Mouse (Mus musculus) heart, embryonic 12.5 days (tissue): Measurements from ENCODE around the gene Hdgfl1. TPM values are rescaled to one million over a fixed set of nuclear protein-coding genes. Genes with fewer than 3 reads are reported as not detected.

Experiments used
- ATAC-seq: fragments of 200-750 bp; cut with Nextera tagmentation; 2 replicates; pipeline ENCODE4 v1.8.0; 2017; ENCODE audit warnings: moderate TSS enrichment, moderate library complexity; ENCODE audit not compliant: insufficient number of reproducible peaks, low FRiP score
- H3K27ac ChIP-seq: fragments of 300-500 bp; sonication (generic); 2 replicates; pipeline ENCODE4 v1.5.1; 2016; ENCODE audit warnings: mild to moderate bottlenecking, moderate library complexity; ENCODE audit not compliant: poor library complexity, severe bottlenecking
- H3K27me3 ChIP-seq: fragments of 300-500 bp; sonication (generic); replicated peaks from 2 replicates; pipeline ENCODE4 v1.6.1; 2016; ENCODE audit warnings: mild to moderate bottlenecking, moderate library complexity
- H3K36me3 ChIP-seq: fragments of 300-500 bp; sonication (generic); 2 replicates; pipeline ENCODE4 v1.6.1; 2016; ENCODE audit warnings: mild to moderate bottlenecking, moderate library complexity
- H3K4me1 ChIP-seq: fragments of 300-500 bp; sonication (generic); replicated peaks from 2 replicates; pipeline ENCODE4 v1.6.1; 2016; ENCODE audit warnings: mild to moderate bottlenecking
- H3K4me2 ChIP-seq: fragments of 300-500 bp; sonication (generic); 2 replicates; pipeline ENCODE4 v1.6.1; 2016; ENCODE audit warnings: mild to moderate bottlenecking, moderate library complexity
- H3K4me3 ChIP-seq: fragments of 300-500 bp; sonication (generic); 2 replicates; pipeline ENCODE4 v1.5.1; 2016; ENCODE audit warnings: mild to moderate bottlenecking
- H3K9ac ChIP-seq: fragments of 300-500 bp; sonication (generic); 2 replicates; pipeline ENCODE4 v1.6.1; 2016; ENCODE audit warnings: mild to moderate bottlenecking, moderate library complexity
- H3K9me3 ChIP-seq: fragments of 300-500 bp; sonication (generic); replicated peaks from 2 replicates; pipeline ENCODE4 v1.6.1; 2016; ENCODE audit warnings: mild to moderate bottlenecking, moderate library complexity
- WGBS: fragments of 180-500 bp; shearing (Covaris S2); methylation state at CpG from one replicate; pipeline ENCODE4 v1.1.7; 2016; 5-methylcytosine and 5-hydroxymethylcytosine counted together
- polyA plus RNA-seq: library from polyadenylated mRNA; unstranded; fragments of >200 nt; fragmentation: Nextera tagmentation; extraction: Ambion mirVana; gene quantifications from 2 replicates; pipeline ENCODE4 v1.2.1, GENCODE M21; 2016

Gene Hdgfl1
- polyA plus RNA-seq: not detected in 2 replicates

DNA sequence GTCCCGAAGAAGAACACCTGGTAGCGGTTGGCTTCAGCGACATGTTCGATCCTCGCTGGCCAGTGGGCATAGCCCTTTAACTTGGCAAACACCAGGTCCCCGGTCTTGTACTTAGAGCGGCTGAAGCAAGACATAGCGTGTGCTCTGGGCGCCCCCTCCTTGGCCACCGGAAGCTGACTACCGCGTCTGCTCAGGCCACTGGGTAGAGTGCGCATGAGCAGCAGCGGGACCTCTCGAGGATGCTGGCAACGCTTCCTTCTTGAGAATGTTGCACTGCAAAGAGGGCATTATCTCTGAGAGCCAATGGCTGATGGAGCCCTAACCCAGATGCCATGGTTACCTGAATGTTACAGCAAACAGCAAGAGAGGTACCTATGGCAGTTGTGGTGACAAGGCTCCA lies at the start of gene Hdgfl1:
Gene Hdgfl1 (minus strand): TSS at position 211 of the 400 bp plus-strand sequence.
- 86% methylated on average over 16 of the region's 16 CpGs for WGBS
- Histone ChIP-seq H3K4me3 (no peak within 1 kb of the TSS), H3K4me1 (no peaks in the 10 kb centered on the region), H3K27me3 (no peaks in the 10 kb centered on the region), H3K4me2 (no peak within 1 kb of the TSS), H3K27ac (no peak within 1 kb of the TSS), H3K9ac (no peak within 1 kb of the TSS), H3K9me3 (no peaks in the 10 kb centered on the region), H3K36me3 (no peaks in the 10 kb centered on the region)
- no peak for ATAC-seq

DNA sequence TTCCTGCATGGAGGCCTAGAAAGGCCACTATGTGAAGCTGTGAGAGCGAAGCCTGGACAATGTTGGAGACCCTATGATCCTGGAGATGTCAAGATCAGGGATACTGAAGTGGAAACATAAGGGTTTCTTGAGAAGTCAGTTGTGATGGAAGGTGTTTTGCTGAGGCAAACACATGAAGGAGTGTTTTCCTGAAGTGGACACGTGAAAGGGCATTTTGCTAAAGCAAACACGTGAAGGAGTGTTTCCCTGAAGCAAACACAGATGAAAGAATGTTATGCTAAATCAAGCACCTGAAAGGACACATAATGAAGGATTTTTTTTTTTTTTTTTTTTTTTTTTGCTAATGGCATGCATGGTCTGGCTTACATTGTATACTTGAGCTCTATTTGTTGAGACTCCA lies 25.5 kb upstream of the Hdgfl1 start:
- Histone ChIP-seq H3K4me1 (no peaks in the 10 kb centered on the region), H3K27ac (no peak overlapping the region), H3K36me3 (no peaks in the 10 kb centered on the region), H3K9ac (no peak overlapping the region), H3K4me3 (no peak overlapping the region), H3K4me2 (no peak overlapping the region), H3K27me3 (no peaks in the 10 kb centered on the region), H3K9me3 (no peaks in the 10 kb centered on the region)
- no peak for ATAC-seq
- 70% methylated on average over 3 of the region's 3 CpGs for WGBS

DNA sequence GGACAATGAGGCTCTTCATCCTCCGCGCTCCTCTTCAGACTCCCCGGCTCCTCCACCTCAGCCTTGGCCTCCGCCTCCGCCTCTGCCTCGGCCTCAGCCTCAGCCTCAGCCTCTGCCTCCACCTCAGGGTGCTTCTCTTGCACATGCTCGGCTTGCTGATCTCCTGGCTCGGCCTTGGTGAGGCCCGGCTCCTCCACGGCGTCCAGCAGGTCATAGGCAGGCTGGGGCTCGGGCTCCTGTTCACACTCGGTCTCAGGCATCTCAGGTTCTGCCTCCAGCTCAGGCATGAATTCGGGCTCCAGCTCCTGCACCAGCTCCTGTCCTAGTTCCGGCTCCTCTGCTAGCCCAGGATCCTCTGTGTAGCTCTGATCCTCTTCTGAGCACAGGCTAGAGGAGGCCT lies 541 bp downstream of the Hdgfl1 start:
- Histone ChIP-seq H3K9me3 (no peaks in the 10 kb centered on the region), H3K4me2 (no peak overlapping the region), H3K27ac (no peak overlapping the region), H3K36me3 (no peaks in the 10 kb centered on the region), H3K4me3 (no peak overlapping the region), H3K9ac (no peak overlapping the region), H3K4me1 (no peaks in the 10 kb centered on the region), H3K27me3 (no peaks in the 10 kb centered on the region)
- ATAC-seq: no peak
- 87% methylated on average over 15 of the region's 15 CpGs for WGBS

DNA sequence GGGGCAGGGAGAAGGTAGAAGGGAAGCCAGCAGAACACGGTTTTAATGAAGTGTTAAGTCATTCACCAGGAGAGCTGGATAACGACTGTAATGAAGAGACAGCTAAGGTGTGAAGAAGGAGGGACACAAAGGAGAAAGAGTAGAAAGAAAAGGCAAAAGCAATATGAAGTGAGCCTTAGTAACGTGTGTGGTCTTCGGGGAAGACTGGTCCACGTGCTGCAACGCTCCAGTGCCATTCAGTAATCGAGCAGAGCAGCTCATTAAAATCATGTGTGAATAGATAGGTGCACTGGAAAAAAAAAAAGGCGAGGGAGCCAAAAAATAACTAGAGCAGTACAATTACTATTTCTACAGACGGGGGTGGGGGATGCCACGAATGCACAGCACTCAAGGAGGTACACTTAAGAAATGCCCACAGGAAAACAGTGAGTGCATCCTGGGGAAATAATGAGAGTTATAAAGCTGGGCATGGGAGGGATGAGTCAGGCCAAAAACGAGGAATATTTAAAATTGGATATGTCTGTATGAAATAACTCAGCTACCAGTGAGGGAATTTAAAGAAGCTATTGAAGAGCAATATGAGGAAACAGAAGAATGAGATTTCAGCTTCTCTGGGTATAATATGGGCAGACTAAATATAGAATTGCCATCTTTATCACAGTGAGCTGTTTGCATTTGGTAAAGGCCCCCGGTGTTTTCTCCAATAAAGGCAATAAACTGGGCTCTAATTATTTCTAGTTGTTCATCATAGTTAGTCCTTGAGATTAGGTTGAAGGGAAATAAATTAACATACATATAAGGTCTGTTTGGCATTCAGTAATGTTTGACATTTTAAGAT lies 7.8 kb downstream of the Hdgfl1 start:
- Histone ChIP-seq H3K4me3 (no peak overlapping the region), H3K36me3 (no peaks in the 10 kb centered on the region), H3K9me3 (no peaks in the 10 kb centered on the region), H3K9ac (no peak overlapping the region), H3K27ac (no peak overlapping the region), H3K27me3 (no peaks in the 10 kb centered on the region), H3K4me2 (no peak overlapping the region), H3K4me1 (no peaks in the 10 kb centered on the region)
- 69% methylated on average over 12 of the region's 12 CpGs for WGBS
- ATAC-seq: no peak

DNA sequence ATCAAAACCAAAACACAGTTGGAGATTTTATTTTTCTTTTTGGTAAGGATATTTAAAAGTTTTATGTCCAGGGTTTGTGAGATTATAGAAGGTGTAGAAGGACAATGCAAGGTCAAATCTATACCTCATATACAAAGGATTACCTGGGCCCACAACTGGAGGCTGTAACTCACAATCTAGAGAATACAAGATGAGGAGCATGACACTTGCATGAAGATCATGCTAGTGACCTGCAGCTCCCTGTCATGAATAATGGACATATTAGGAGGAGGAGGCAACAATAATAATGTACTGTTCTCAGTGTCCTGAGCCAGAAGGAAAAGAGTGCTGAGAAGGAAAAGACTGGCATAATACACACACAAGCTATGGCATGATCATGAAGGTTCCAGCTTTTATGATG lies 17.1 kb downstream of the Hdgfl1 start:
- Histone ChIP-seq H3K9ac (no peak overlapping the region), H3K36me3 (no peaks in the 10 kb centered on the region), H3K4me3 (no peak overlapping the region), H3K4me1 (no peaks in the 10 kb centered on the region), H3K27ac (no peak overlapping the region), H3K27me3 (no peaks in the 10 kb centered on the region), H3K4me2 (no peak overlapping the region), H3K9me3 (no peaks in the 10 kb centered on the region)
- ATAC-seq: no peak

DNA sequence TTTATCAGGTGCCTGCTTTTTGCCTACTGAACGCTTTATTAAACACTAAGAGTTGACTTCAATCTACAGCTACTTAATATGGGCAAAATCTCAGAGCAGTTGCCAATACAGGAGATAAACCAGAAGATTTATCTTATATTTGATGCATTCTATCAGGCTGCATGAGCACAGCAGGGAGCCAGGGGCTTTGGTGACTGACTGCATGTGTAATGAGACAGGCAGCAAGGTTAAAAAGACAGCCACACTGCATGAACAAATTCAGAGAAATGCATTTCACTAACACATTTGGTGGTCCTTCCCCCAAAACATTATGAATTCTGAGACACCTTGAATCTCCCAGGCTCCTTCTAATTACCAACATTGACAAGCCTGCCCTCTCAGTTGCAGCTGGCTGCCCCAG lies 17.6 kb downstream of the Hdgfl1 start:
- no peak for ATAC-seq
- Histone ChIP-seq H3K9me3 (no peaks in the 10 kb centered on the region), H3K4me2 (no peak overlapping the region), H3K27ac (no peak overlapping the region), H3K9ac (no peak overlapping the region), H3K27me3 (no peaks in the 10 kb centered on the region), H3K4me1 (no peaks in the 10 kb centered on the region), H3K4me3 (no peak overlapping the region), H3K36me3 (no peaks in the 10 kb centered on the region)
- WGBS: 84% methylated on average over 1 of the region's 1 CpGs

DNA sequence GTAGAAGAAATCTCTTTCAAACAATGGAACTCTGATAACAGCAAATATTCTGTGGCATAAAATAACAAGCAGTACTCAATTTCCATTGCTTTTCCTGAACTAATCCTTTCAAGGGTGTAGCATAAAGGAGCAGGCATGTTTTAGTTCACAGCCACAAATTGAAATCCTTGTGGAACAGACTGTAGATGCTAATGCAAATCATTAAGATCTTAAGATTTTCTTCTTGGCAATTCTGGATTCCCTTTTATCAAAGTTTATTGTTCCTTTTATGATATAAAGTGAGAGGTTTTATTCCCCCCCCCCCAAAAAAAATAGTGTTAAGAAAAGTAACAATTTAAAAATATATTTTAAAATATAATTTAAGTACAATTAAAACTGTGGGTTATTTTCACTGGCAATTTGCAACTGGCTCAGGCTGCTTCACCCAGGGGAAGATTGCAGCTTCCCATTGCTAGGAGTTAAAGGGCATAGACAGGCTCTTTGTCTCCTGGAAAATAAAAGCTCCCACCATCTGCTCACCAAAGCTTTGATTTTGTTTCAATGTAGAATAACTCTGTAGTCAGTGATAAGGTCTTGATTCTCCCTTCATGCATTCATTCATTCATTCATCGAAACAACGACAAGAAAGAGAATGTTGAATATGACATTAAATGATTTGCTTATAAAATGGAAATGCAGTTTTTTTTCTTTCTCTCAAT lies 24.1 kb downstream of the Hdgfl1 start:
- WGBS: 85% methylated on average over 2 of the region's 2 CpGs
- H3K27ac ChIP-seq: no peak overlapping the region
- no peak overlapping the region for H3K4me3 ChIP-seq
- no peaks in the 10 kb centered on the region for H3K4me1 ChIP-seq
- no peak overlapping the region for H3K4me2 ChIP-seq
- H3K9me3 ChIP-seq: no peaks in the 10 kb centered on the region
- no peak for ATAC-seq
- H3K27me3 ChIP-seq: no peaks in the 10 kb centered on the region
- no peak overlapping the region for H3K9ac ChIP-seq
- no peaks in the 10 kb centered on the region for H3K36me3 ChIP-seq

DNA sequence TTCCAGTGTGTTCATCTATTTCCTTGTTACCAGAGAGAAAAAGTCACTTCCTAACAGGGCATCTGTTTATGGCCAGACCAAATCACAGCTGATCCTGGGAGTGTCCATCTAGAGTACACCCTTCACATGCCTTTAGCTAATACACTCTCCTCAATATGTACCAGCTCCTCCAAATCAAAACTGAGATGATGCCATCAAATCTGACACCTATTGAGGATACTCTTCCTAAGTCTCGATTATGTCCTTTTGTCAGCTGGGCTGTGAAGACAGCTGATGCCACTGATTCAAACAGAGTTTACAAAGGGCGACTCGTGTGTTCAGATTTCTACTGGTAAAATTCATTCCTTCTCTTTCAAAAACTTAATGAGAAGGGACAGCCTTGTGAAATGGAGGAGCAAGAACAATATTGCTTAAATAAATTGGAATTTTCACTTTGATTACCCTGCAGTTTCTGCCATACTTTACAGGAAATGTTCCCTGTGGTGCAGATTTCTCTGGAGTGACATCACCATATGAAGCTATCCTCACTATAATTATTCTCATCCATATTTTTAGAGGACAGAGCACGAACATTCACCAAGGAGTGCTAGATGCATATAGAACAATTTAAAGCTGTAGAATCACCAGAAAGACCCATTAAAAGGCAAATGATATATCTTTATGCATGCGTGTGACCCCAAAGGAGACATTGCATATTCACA lies 24.8 kb downstream of the Hdgfl1 start:
- no peak overlapping the region for H3K27ac ChIP-seq
- no peaks in the 10 kb centered on the region for H3K27me3 ChIP-seq
- 70% methylated on average over 5 of the region's 5 CpGs for WGBS
- H3K9me3 ChIP-seq: no peaks in the 10 kb centered on the region
- H3K9ac ChIP-seq: no peak overlapping the region
- no peak overlapping the region for H3K4me2 ChIP-seq
- H3K36me3 ChIP-seq: no peaks in the 10 kb centered on the region
- H3K4me3 ChIP-seq: no peak overlapping the region
- H3K4me1 ChIP-seq: no peaks in the 10 kb centered on the region
- no peak for ATAC-seq

DNA sequence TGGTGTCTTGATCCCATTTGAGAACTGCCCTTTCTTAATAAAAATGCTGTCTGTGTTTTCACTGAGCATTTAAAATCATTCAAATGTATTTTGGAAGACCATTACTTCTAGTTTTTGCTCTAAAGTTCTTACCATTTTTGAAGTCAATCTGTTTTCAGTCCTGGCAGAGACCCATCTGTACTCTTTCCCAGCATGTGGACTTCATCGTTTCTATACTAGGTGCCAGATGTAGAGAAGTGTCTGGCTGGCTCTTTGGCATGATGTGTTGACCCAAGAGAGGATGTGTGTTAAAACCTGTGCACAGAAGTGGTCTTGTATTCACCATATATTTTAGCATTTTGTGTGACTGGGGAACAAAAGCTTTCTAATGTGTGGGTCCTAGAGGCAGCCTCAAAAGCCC lies 25.9 kb downstream of the Hdgfl1 start:
- ATAC-seq: no peak
- Histone ChIP-seq H3K4me3 (no peak overlapping the region), H3K9ac (no peak overlapping the region), H3K27ac (no peak overlapping the region), H3K9me3 (no peaks in the 10 kb centered on the region), H3K27me3 (no peaks in the 10 kb centered on the region), H3K4me1 (no peaks in the 10 kb centered on the region), H3K4me2 (no peak overlapping the region), H3K36me3 (no peaks in the 10 kb centered on the region)
- WGBS: 53% methylated on average over 1 of the region's 1 CpGs

DNA sequence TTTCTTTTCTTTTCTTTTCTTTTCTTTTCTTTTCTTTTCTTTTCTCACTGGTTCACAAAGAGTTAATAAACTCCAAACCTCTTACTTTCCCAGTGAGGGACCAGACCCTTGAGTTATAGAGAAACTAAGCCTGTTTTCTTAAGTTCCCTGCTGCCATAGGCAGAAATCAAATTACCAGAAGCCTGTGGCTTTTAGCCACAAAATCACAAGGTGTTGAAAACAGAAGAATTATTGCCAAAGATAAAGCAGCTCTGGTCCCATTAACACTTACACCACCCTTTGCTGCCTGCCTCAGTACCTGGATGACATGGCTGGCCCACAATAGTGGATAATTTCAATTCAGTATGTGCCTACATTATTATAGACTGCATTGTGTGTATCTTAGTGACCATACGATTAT lies 35.0 kb downstream of the Hdgfl1 start:
- no peaks in the 10 kb centered on the region for H3K9me3 ChIP-seq
- 65% methylated on average over 1 of the region's 1 CpGs for WGBS
- ATAC-seq: no peak

DNA sequence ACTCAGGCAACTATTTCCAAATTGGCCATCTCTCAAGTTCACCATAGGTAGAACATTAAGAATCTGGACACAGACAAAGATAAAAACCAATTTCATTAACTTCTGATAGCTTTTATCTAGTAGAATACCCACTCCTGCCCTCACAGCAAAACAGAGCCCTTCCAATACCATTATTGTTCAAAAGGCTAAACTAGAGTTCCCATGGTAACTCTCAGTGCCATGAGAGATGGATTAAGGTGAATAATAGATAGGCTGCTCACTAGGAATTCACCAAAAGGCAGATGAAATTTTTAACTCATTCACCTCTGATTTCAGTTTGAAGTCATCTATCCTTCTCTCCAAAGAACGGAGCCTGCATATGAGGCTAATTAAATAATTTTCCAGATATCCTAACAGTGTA lies 45.7 kb downstream of the Hdgfl1 start:
- H3K27me3 ChIP-seq: no peaks in the 10 kb centered on the region
- H3K4me3 ChIP-seq: no peak overlapping the region
- H3K9me3 ChIP-seq: no peaks in the 10 kb centered on the region
- whole genome bisulfite sequencing: 80% methylated on average over 1 of the region's 1 CpGs
- no peak overlapping the region for H3K27ac ChIP-seq
- no peak overlapping the region for H3K9ac ChIP-seq
- no peaks in the 10 kb centered on the region for H3K4me1 ChIP-seq
- no peak for ATAC-seq
- no peaks in the 10 kb centered on the region for H3K36me3 ChIP-seq
- H3K4me2 ChIP-seq: no peak overlapping the region

More for the DNA sequence above, 35.0 kb downstream of the Hdgfl1 start:
- H3K36me3 ChIP-seq: no peaks in the 10 kb centered on the region
- H3K27me3 ChIP-seq: no peaks in the 10 kb centered on the region
- H3K4me2 ChIP-seq: no peak overlapping the region
- H3K4me1 ChIP-seq: no peaks in the 10 kb centered on the region
- no peak overlapping the region for H3K9ac ChIP-seq
- H3K27ac ChIP-seq: no peak overlapping the region
- H3K4me3 ChIP-seq: no peak overlapping the region
